Mouse (Mus musculus) lung, embryonic 15.5 days (tissue): ENCODE measurements at regions not wholly inside any gene's neighbourhood (a gene's known extent, or its start where the extent isn't known, plus 50 kb on each side); places are given as distances from the start of the nearest gene placed in this dataset.

Source experiments
- ATAC-seq: fragments of 200-750 bp; cut with Nextera tagmentation; 2 replicates; pipeline ENCODE4 v1.8.0; 2017; ENCODE audit warnings: moderate number of reproducible peaks, borderline replicate concordance; ENCODE audit not compliant: low FRiP score, low TSS enrichment; ENCODE audit errors: extremely low read depth
- H3K27ac ChIP-seq: fragments of 300-500 bp; sonication (generic); 2 replicates; pipeline ENCODE4 v1.5.1; 2015; ENCODE audit warnings: moderate library complexity, mild to moderate bottlenecking, inconsistent platforms
- H3K27me3 ChIP-seq: fragments of 300-500 bp; sonication (generic); 2 replicates; pipeline ENCODE4 v1.6.1; 2015; ENCODE audit warnings: inconsistent platforms
- H3K36me3 ChIP-seq: fragments of 300-500 bp; sonication (generic); 2 replicates; pipeline ENCODE4 v1.6.1; 2015; ENCODE audit warnings: inconsistent platforms
- H3K4me1 ChIP-seq: fragments of 300-500 bp; sonication (generic); 2 replicates; pipeline ENCODE4 v1.6.1; 2015; ENCODE audit warnings: inconsistent platforms
- H3K4me2 ChIP-seq: fragments of 300-500 bp; sonication (generic); 2 replicates; pipeline ENCODE4 v1.6.1; 2015; ENCODE audit warnings: inconsistent platforms, mild to moderate bottlenecking, moderate library complexity
- H3K4me3 ChIP-seq: fragments of 300-500 bp; sonication (generic); 2 replicates; pipeline ENCODE4 v1.5.1; 2015; ENCODE audit warnings: mild to moderate bottlenecking, inconsistent platforms
- H3K9ac ChIP-seq: fragments of 300-500 bp; sonication (generic); 2 replicates; pipeline ENCODE4 v1.6.1; 2015; ENCODE audit warnings: inconsistent platforms
- H3K9me3 ChIP-seq: fragments of 300-500 bp; sonication (generic); 2 replicates; pipeline ENCODE4 v1.6.1; 2016; ENCODE audit warnings: inconsistent platforms
- WGBS: fragments of 180-500 bp; shearing (Covaris S2); methylation state at CpG from one replicate; pipeline ENCODE4 v1.1.7; 2015; 5-methylcytosine and 5-hydroxymethylcytosine counted together

DNA sequence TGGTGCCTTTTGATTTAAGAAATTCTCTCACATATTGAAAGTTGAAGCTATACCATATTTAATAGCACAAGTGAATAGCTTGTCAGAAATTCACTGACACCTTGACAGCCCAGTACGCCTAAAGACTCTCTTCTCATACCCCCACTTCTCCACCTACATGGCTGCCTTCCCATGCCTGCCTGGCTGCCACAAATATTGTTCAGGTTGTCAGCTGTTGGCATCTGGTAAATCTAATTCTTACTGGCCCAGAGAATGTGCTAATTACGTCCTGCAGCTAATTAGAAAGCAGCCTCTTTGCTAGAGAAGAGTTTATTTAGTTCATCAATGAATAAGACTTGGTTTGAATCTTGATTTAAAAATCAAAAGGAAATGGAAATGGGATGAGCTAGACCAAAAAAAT lies 163.7 kb upstream of the Gpc6 start:
- 56% methylated on average over 2 of the region's 2 CpGs for WGBS
- no peaks in the 10 kb centered on the region for H3K36me3 ChIP-seq
- no peak for ATAC-seq
- H3K4me2 ChIP-seq, result no peak overlapping the region
- no peak overlapping the region for H3K27ac ChIP-seq
- H3K27me3 ChIP-seq, result no peaks in the 10 kb centered on the region
- H3K9me3 ChIP-seq, result no peaks in the 10 kb centered on the region
- H3K4me1 ChIP-seq, result no peaks in the 10 kb centered on the region
- H3K9ac ChIP-seq, result no peak overlapping the region
- H3K4me3 ChIP-seq, result no peak overlapping the region

DNA sequence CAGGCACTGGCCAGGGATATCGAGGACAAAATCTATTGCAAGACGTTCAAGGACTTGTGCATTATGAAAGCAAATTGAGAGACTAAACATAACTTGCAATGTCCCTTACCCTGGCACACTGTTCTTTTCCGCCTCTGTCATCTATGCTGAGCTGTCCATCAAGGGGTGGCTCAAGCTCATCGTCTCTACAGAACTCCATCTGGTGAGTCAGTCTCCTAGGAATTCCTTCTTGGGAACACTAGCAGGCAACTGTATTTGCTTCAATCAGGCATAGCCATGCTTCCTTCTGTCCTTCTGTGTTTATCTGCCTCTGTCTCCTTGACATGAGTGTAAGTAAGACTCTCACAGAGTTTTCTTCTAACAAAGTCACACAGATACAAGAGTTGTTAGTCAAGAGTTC lies 154.0 kb upstream of the Gpc6 start:
- H3K4me3 ChIP-seq, result no peak overlapping the region
- H3K9ac ChIP-seq, result no peak overlapping the region
- H3K27ac ChIP-seq, result no peak overlapping the region
- H3K4me2 ChIP-seq, result no peak overlapping the region
- no peaks in the 10 kb centered on the region for H3K9me3 ChIP-seq
- WGBS, result 78% methylated on average over 4 of the region's 4 CpGs
- no peaks in the 10 kb centered on the region for H3K27me3 ChIP-seq
- no peaks in the 10 kb centered on the region for H3K4me1 ChIP-seq
- ATAC-seq, result no peak
- no peaks in the 10 kb centered on the region for H3K36me3 ChIP-seq

DNA sequence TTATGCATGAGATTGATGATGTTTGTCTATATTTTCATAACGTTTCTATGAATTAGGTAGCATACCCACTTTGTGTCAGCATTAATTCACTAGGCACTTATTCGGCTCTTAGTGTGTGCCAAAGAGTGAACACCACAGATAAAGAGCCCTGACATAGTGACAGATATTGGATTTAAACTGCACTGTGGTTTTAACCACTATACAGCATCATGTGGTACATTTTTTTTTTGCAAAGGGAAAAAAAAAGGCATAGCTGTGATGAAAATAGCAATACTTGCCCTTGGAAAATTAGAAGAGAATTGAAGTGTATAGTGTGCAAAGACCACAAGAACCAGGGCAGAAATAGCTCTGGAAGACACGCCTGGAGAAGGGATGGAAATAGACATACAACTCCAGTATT lies 153.4 kb upstream of the Gpc6 start:
- Histone ChIP-seq H3K4me3 (no peak overlapping the region), H3K36me3 (no peaks in the 10 kb centered on the region), H3K4me1 (no peaks in the 10 kb centered on the region), H3K9ac (no peak overlapping the region), H3K27ac (no peak overlapping the region), H3K27me3 (no peaks in the 10 kb centered on the region), H3K9me3 (no peaks in the 10 kb centered on the region), H3K4me2 (no peak overlapping the region)
- 73% methylated on average over 3 of the region's 3 CpGs for WGBS
- ATAC-seq, result no peak

DNA sequence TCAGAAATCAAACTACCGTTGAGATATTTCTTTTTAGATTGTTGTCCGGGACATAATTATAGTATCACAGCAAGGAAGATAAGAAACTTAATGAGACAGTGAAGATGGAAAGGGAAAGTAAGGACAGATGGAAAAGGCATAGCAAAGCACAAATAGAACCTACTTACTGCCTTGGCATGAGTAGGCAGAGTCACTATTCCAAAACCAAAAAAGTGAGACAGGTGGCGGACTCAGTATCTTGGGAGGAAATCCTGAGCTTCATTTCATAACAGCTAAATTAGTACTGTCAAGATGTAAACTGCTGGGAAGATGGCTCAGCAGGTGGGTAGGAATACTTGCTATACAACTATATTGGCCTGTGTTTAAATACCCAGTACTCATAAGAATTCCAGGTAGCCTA lies 145.5 kb upstream of the Gpc6 start:
- Histone ChIP-seq H3K27me3 (no peaks in the 10 kb centered on the region), H3K9me3 (no peaks in the 10 kb centered on the region), H3K4me3 (no peak overlapping the region), H3K9ac (no peak overlapping the region), H3K4me2 (no peak overlapping the region), H3K36me3 (no peaks in the 10 kb centered on the region), H3K4me1 (no peaks in the 10 kb centered on the region), H3K27ac (no peak overlapping the region)
- ATAC-seq, result no peak
- 86% methylated on average over 3 of the region's 3 CpGs for WGBS

DNA sequence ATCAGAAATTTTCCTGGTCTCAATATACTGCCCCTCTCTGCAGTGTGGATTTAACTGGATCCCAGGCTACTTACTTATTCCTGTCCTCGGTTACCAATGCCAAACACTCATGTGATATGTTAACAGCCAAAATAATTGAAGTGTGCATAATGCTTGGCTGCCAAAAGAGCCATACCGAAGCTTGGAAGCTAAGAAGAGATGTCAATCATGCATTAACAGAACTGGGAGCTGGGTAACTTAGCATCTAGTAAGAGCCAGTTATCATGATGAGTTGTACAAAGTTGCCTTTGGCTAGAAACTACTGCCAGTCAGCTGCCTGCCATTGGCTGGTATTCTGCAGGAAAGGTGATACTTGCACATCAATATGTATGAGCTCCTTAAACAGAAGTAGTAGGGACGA lies 141.3 kb upstream of the Gpc6 start:
- Histone ChIP-seq H3K9me3 (no peaks in the 10 kb centered on the region), H3K4me1 (no peaks in the 10 kb centered on the region), H3K27ac (no peak overlapping the region), H3K9ac (no peak overlapping the region), H3K27me3 (no peaks in the 10 kb centered on the region), H3K4me2 (no peak overlapping the region), H3K4me3 (no peak overlapping the region), H3K36me3 (no peaks in the 10 kb centered on the region)
- WGBS, result 69% methylated on average over 3 of the region's 3 CpGs
- ATAC-seq, result no peak

DNA sequence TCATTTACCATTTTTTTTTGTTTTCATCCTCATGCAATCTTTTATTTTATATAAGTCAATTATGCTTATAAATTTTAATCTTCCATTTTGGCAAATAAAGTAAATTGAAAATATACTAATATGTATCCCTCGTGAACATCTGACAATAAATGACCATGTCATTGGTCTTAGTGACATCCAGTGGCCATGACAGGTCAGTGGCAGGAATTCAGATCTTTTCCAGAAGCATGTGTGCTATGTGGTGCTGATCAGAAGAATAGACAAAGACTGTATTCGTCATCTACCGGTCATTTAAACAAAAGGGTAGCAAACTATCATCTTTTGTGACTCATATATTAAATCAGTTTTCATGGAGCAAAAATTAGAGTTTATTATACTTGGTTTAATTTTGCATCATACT lies 118.6 kb upstream of the Gpc6 start:
- Histone ChIP-seq H3K9ac (no peak overlapping the region), H3K4me2 (no peak overlapping the region), H3K27me3 (no peaks in the 10 kb centered on the region), H3K36me3 (no peaks in the 10 kb centered on the region), H3K4me1 (no peaks in the 10 kb centered on the region), H3K27ac (no peak overlapping the region), H3K9me3 (no peaks in the 10 kb centered on the region), H3K4me3 (no peak overlapping the region)
- 78% methylated on average over 3 of the region's 3 CpGs for WGBS
- no peak for ATAC-seq

DNA sequence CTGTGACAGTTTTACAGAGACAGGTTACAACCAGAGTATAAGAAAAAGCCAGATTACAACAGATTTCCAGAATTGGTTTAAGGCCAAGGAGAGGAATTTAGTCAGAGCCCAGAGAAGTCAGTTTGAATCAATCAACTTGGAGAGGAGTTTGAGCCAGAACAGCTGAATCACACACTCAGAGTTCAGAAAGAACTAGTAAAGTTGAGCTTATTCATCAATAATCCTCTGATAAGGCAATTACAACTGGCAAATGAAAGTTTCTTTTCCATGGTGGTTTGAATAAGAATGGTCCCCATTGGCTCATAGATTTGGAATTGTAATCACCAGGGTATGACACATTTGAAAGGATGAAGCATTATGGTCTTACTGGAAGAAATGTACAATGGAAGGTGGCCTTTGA lies 116.5 kb upstream of the Gpc6 start:
- H3K36me3 ChIP-seq, result no peaks in the 10 kb centered on the region
- H3K4me1 ChIP-seq, result no peaks in the 10 kb centered on the region
- ATAC-seq, result no peak
- H3K27ac ChIP-seq, result no peak overlapping the region
- no peak overlapping the region for H3K9ac ChIP-seq
- no peaks in the 10 kb centered on the region for H3K9me3 ChIP-seq
- H3K4me2 ChIP-seq, result no peak overlapping the region
- no peaks in the 10 kb centered on the region for H3K27me3 ChIP-seq
- no peak overlapping the region for H3K4me3 ChIP-seq

DNA sequence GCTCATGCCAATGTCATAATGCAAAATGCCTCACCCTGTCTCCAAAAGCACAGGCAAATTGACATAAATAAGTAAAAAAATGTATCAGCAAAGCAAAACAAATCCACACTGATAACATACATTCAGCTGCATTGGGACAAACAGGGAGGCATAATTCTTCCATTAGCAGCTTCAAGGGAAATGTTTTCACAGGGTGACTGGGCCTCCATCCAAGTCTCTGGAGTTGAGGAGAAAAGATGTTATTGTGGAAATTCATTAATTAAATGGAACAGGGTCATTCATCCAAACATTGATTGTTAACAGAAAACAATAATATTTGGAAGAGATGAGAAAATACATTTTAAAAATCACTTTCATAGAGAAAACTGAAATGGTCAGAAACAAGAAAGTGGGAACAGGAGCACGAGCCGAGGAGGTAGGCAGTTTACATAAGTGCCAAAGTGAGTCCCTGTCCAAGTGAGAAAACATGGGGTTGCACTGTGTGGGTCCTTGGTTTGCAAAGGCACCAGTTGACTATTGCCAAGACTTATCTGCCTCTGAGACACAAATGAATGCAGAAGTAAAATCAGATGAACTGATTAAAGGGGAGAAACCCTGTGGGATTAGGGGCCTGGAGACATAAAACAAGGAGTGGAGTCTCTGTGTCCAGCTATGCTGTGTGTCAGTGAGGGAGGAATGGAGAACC lies 114.3 kb upstream of the Gpc6 start:
- Histone ChIP-seq H3K9ac (no peak overlapping the region), H3K27me3 (no peaks in the 10 kb centered on the region), H3K9me3 (no peaks in the 10 kb centered on the region), H3K36me3 (no peaks in the 10 kb centered on the region), H3K4me1 (no peaks in the 10 kb centered on the region), H3K4me3 (no peak overlapping the region), H3K27ac (no peak overlapping the region), H3K4me2 (no peak overlapping the region)
- ATAC-seq, result no peak
- WGBS, result 38% methylated on average over 2 of the region's 2 CpGs

DNA sequence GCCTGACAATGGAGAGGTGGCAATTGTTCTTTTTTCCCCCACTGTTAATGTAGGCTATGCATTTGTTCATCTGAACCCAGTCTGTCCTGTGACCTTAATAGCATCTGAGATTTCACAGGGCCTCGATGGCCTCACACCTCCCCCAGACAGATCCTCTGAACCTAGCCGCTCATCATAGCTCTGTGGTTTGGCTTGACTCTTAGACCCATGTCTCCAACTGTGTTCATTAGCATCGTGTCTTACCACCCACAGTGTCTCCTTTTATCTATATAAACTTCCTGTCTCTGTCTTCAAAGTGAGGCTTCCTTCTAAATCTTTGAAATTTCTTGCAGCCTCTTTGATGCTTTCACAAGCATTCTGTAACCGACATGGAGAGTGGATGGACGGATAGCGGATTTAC lies 87.9 kb upstream of the Gpc6 start:
- ATAC-seq, result 0 out of 2 replicates have a peak, but pooled peaks have one; percentile 19
- no peak overlapping the region for H3K4me2 ChIP-seq
- H3K9me3 ChIP-seq, result no peaks in the 10 kb centered on the region
- H3K36me3 ChIP-seq, result no peaks in the 10 kb centered on the region
- no peak overlapping the region for H3K9ac ChIP-seq
- H3K4me3 ChIP-seq, result no peak overlapping the region
- no peak overlapping the region for H3K27ac ChIP-seq
- no peaks in the 10 kb centered on the region for H3K4me1 ChIP-seq
- 38% methylated on average over 6 of the region's 6 CpGs for WGBS
- no peaks in the 10 kb centered on the region for H3K27me3 ChIP-seq

DNA sequence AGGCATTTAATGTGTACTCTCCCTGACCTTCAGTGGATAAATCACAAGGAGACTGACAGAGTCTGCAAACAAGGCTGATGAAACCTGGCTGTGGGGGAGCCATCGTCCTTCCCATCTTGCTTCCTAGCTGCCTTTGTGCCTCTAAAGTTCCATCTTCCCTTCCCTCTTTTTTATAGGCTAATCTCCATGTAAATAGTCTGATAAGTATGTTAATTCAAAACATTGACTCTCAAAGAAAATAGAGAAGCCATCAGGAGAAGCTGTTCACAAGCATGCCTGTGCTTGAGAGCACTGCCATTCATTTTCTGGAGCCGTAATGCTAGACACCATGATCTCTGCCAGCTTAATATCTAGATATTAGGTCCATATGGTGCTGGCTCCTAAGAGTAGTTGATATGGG lies 55.7 kb upstream of the Gpc6 start:
- Histone ChIP-seq H3K9ac (no peak overlapping the region), H3K9me3 (no peaks in the 10 kb centered on the region), H3K4me1 (no peaks in the 10 kb centered on the region), H3K36me3 (no peaks in the 10 kb centered on the region), H3K4me3 (no peak overlapping the region), H3K4me2 (no peak overlapping the region), H3K27me3 (no peaks in the 10 kb centered on the region), H3K27ac (no peak overlapping the region)
- 52% methylated on average over 2 of the region's 2 CpGs for WGBS
- no peak for ATAC-seq

DNA sequence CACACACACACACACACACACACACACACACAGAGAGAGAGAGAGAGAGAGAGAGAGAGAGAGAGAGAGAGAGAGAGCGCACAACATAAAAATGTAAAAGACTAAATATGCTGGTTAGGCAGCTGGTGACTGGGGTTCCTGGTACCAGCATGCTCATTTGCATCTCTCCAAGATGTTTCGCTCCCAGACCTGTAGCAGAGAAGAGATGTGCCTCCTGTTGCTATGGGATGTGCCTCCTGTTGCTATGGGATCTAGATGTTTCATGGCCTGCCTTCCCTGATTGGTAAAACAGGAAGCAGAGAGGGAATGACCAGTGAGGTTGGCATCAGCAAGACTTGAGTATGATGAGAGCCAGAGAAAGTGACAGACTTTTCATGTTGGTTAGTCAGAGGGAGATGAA lies 55.1 kb upstream of the Gpc6 start:
- no peak overlapping the region for H3K9ac ChIP-seq
- no peaks in the 10 kb centered on the region for H3K4me1 ChIP-seq
- no peaks in the 10 kb centered on the region for H3K27me3 ChIP-seq
- H3K9me3 ChIP-seq, result no peaks in the 10 kb centered on the region
- no peaks in the 10 kb centered on the region for H3K36me3 ChIP-seq
- WGBS, result 92% methylated on average over 2 of the region's 2 CpGs
- no peak for ATAC-seq
- H3K4me3 ChIP-seq, result no peak overlapping the region
- no peak overlapping the region for H3K4me2 ChIP-seq
- H3K27ac ChIP-seq, result no peak overlapping the region
